Mouse (Mus musculus): ENCODE measurements at regions not wholly inside any gene's neighbourhood (a gene's known extent, or its start where the extent isn't known, plus 50 kb on each side); places are given as distances from the start of the nearest gene placed in this dataset.

- TF ChIP-seq CTCF (IDR thresholded peaks at IDR 0.05; ENCODE audit: low read depth, low read length) (no peak), POLR2A (IDR thresholded peaks at IDR 0.05; ENCODE audit: borderline replicate concordance, low read depth, low read length) (no peak)
These were observed 113.7 kb upstream of the Fbxl7 start for GRCm38 (mm10) chr15:27009069-27009468.

Measured in bone marrow macrophage, adult 2 months (primary cell).